Comparison of ENCODE assay signal across 16 mouse cellular contexts in genomic region chr7:68915976-68916375, GRCm38 (mm10).
"Had no signal": no experiment of that assay in that cellular context is flagged by ENCODE, and none has a peak within 500 bp of the region (broad histone marks: within the 10 kb centered on the region; RNA-seq: fewer than 3 reads in every experiment).

No protein-coding gene starts in this region.

- H3K9me3 ChIP-seq: limb, embryonic 13.5 days; midbrain, embryonic 10.5 days; neural tube, embryonic 12.5 days had no signal

- H3K27ac ChIP-seq: kidney, postnatal 0 days; limb, embryonic 13.5 days; midbrain, embryonic 10.5 days; neural tube, embryonic 12.5 days had no signal

- H3K27me3 ChIP-seq: limb, embryonic 13.5 days; neural tube, embryonic 12.5 days had no signal

- H3K4me3 ChIP-seq: limb, embryonic 13.5 days; midbrain, embryonic 10.5 days; myocyte; neural tube, embryonic 12.5 days had no signal

- H3K4me1 ChIP-seq: neural tube, embryonic 12.5 days had no signal

- H3K36me3 ChIP-seq: limb, embryonic 13.5 days; midbrain, embryonic 10.5 days; neural tube, embryonic 12.5 days had no signal

- DNase-seq: kidney, adult 9 months; kidney, postnatal 36 days; layer of hippocampus, adult 9-11 months; layer of hippocampus, postnatal 36 days; lung, embryonic 14.5 days; lung, postnatal 10 days; lung, postnatal 4 days; midbrain, embryonic 14.5 days; right cerebral cortex, postnatal 14 days; thymus, adult 18-20 months; thymus, postnatal 14 days had no signal
